Mouse (Mus musculus) lung, postnatal 0 days (tissue): ENCODE data around the gene Nipbl.

Experiments used
- CTCF ChIP-seq: IDR thresholded peaks from 2 replicates; pipeline ENCODE4 v1.5.1; 2016; ENCODE audit warnings: antibody characterized with exemption, mild to moderate bottlenecking
- EP300 ChIP-seq: IDR thresholded peaks from 2 replicates; pipeline ENCODE4 v1.6.1; 2016; ENCODE audit warnings: antibody characterized with exemption, mild to moderate bottlenecking, control low read depth

- TF ChIP-seq EP300 (0 out of 2 replicates have a peak, but pooled peaks have one; percentile 12), CTCF (peak; percentile 73)
These were observed 62.0 kb downstream of the Nipbl start for GRCm38 (mm10) chr15:8382213-8382612.
